Mouse (Mus musculus): Measurements from ENCODE around the gene Rnf114. TPM values are rescaled to one million over a fixed set of nuclear protein-coding genes. Genes with fewer than 3 reads are reported as not detected.

The Rnf114 gene
- polyA plus RNA-seq, 1 experiment from 2014 or later, result 79.0 TPM

GRCm38 (mm10) chr2:167490813-167491525 is 1.5 kb upstream of the Rnf114 start:
- 74% methylated on average over 4 of the region's 4 CpGs for WGBS
- no peak for ATAC-seq (replicated peaks; ENCODE audit: extremely low read depth, insufficient read depth, low FRiP score)
- H3K9ac ChIP-seq (ENCODE audit: low read length), result peak overlapping the region; percentile 98
- peaks cover 27% of the 10 kb centered on the region for H3K4me1 ChIP-seq (ENCODE audit: control insufficient read depth, insufficient read depth, low read length)
- H3K27ac ChIP-seq (ENCODE audit: low read length), result no peak overlapping the region
- no peaks in the 10 kb centered on the region for H3K9me3 ChIP-seq (replicated peaks; ENCODE audit: control insufficient read depth, low read length)
- peak overlapping the region; percentile 97 for H3K4me2 ChIP-seq (ENCODE audit: low read depth, low read length)
- H3K27me3 ChIP-seq (ENCODE audit: control insufficient read depth, insufficient read depth, low read length), result no peaks in the 10 kb centered on the region
- no peaks in the 10 kb centered on the region; the same call in 1 of the 2 replicates for H3K36me3 ChIP-seq (ENCODE audit: control insufficient read depth, insufficient read depth)
- H3K4me3 ChIP-seq (ENCODE audit: low read length), result peak overlapping the region; percentile 100

- peak within 1 kb of the TSS; percentile 98 for H3K9ac ChIP-seq (ENCODE audit: low read length)
- H3K4me1 ChIP-seq (ENCODE audit: control insufficient read depth, insufficient read depth, low read length), result peaks cover 24% of the 10 kb centered on the region
- peak within 1 kb of the TSS; percentile 100 for H3K4me3 ChIP-seq (ENCODE audit: low read length)
- WGBS, result 1% methylated on average over 63 of the region's 63 CpGs
- no peaks in the 10 kb centered on the region for H3K9me3 ChIP-seq (replicated peaks; ENCODE audit: control insufficient read depth, low read length)
- H3K27me3 ChIP-seq (ENCODE audit: control insufficient read depth, insufficient read depth, low read length), result no peaks in the 10 kb centered on the region
- H3K36me3 ChIP-seq (ENCODE audit: control insufficient read depth, insufficient read depth), result no peaks in the 10 kb centered on the region
- H3K4me2 ChIP-seq (ENCODE audit: low read depth, low read length), result peak within 1 kb of the TSS; percentile 97
- peak within 1 kb of the TSS; percentile 95 for H3K27ac ChIP-seq (ENCODE audit: low read length)
- ATAC-seq (replicated peaks; ENCODE audit: extremely low read depth, insufficient read depth, low FRiP score), result peak; percentile 89
Measured at GRCm38 (mm10) chr2:167492713-167493636, 530 bp downstream of the Rnf114 start, which contains the start of gene Spata2. TSS of gene Spata2 (minus strand) at chr2:167492887.

GRCm38 (mm10) chr2:167496437-167496836 is 4.0 kb downstream of the Rnf114 start:
- no peak overlapping the region for H3K4me2 ChIP-seq (ENCODE audit: low read depth, low read length)
- no peak for ATAC-seq (replicated peaks; ENCODE audit: extremely low read depth, insufficient read depth, low FRiP score)
- no peak overlapping the region for H3K4me3 ChIP-seq (ENCODE audit: low read length)
- 76% methylated on average over 7 of the region's 7 CpGs for whole genome bisulfite sequencing
- H3K9me3 ChIP-seq (replicated peaks; ENCODE audit: control insufficient read depth, low read length), result no peaks in the 10 kb centered on the region
- peaks cover 11% of the 10 kb centered on the region for H3K4me1 ChIP-seq (ENCODE audit: control insufficient read depth, insufficient read depth, low read length)
- H3K9ac ChIP-seq (ENCODE audit: low read length), result no peak overlapping the region
- no peaks in the 10 kb centered on the region for H3K27me3 ChIP-seq (ENCODE audit: control insufficient read depth, insufficient read depth, low read length)
- H3K36me3 ChIP-seq (ENCODE audit: control insufficient read depth, insufficient read depth), result no peaks in the 10 kb centered on the region
- no peak overlapping the region for H3K27ac ChIP-seq (ENCODE audit: low read length)

- Histone ChIP-seq H3K9ac (ENCODE audit: low read length) (no peak overlapping the region), H3K27ac (ENCODE audit: low read length) (no peak overlapping the region), H3K9me3 (replicated peaks; ENCODE audit: control insufficient read depth, low read length) (no peaks in the 10 kb centered on the region), H3K4me2 (ENCODE audit: low read depth, low read length) (no peak overlapping the region), H3K4me1 (ENCODE audit: control insufficient read depth, insufficient read depth, low read length) (peaks cover 6% of the 10 kb centered on the region; the same call in 1 of the 2 replicates), H3K27me3 (ENCODE audit: control insufficient read depth, insufficient read depth, low read length) (no peaks in the 10 kb centered on the region), H3K36me3 (ENCODE audit: control insufficient read depth, insufficient read depth) (no peaks in the 10 kb centered on the region), H3K4me3 (ENCODE audit: low read length) (no peak overlapping the region)
- ATAC-seq (replicated peaks; ENCODE audit: extremely low read depth, insufficient read depth, low FRiP score), result no peak
- WGBS, result 73% methylated on average over 5 of the region's 5 CpGs
Measured at GRCm38 (mm10) chr2:167497272-167497671, 4.8 kb downstream of the Rnf114 start.

- ATAC-seq (replicated peaks; ENCODE audit: extremely low read depth, insufficient read depth, low FRiP score), result no peak
- Histone ChIP-seq H3K36me3 (ENCODE audit: control insufficient read depth, insufficient read depth) (no peaks in the 10 kb centered on the region), H3K27me3 (ENCODE audit: control insufficient read depth, insufficient read depth, low read length) (no peaks in the 10 kb centered on the region), H3K9me3 (replicated peaks; ENCODE audit: control insufficient read depth, low read length) (no peaks in the 10 kb centered on the region), H3K4me3 (ENCODE audit: low read length) (peak overlapping the region; percentile 92), H3K27ac (ENCODE audit: low read length) (peak overlapping the region; percentile 38; the same call in 1 of the 2 replicates), H3K4me2 (ENCODE audit: low read depth, low read length) (peak overlapping the region; percentile 79), H3K9ac (ENCODE audit: low read length) (peak overlapping the region; percentile 97), H3K4me1 (ENCODE audit: control insufficient read depth, insufficient read depth, low read length) (peaks cover 32% of the 10 kb centered on the region)
- 42% methylated on average over 13 of the region's 13 CpGs for WGBS
Measured at GRCm38 (mm10) chr2:167502554-167503252, 10.3 kb downstream of the Rnf114 start.

GRCm38 (mm10) chr2:167503253-167503895 is 10.9 kb downstream of the Rnf114 start:
- H3K27me3 ChIP-seq (ENCODE audit: control insufficient read depth, insufficient read depth, low read length), result no peaks in the 10 kb centered on the region
- H3K27ac ChIP-seq (ENCODE audit: low read length), result peak overlapping the region; percentile 82
- H3K9ac ChIP-seq (ENCODE audit: low read length), result peak overlapping the region; percentile 97
- H3K4me1 ChIP-seq (ENCODE audit: control insufficient read depth, insufficient read depth, low read length), result peaks cover 34% of the 10 kb centered on the region
- peak; percentile 89 for ATAC-seq (replicated peaks; ENCODE audit: extremely low read depth, insufficient read depth, low FRiP score)
- no peaks in the 10 kb centered on the region for H3K36me3 ChIP-seq (ENCODE audit: control insufficient read depth, insufficient read depth)
- H3K9me3 ChIP-seq (replicated peaks; ENCODE audit: control insufficient read depth, low read length), result no peaks in the 10 kb centered on the region
- under 1% methylated on average over 84 of the region's 85 CpGs for WGBS
- H3K4me3 ChIP-seq (ENCODE audit: low read length), result peak overlapping the region; percentile 92
- H3K4me2 ChIP-seq (ENCODE audit: low read depth, low read length), result peak overlapping the region; percentile 79

GRCm38 (mm10) chr2:167503896-167504349 is 11.5 kb downstream of the Rnf114 start:
- peak overlapping the region; percentile 82 for H3K27ac ChIP-seq (ENCODE audit: low read length)
- peak overlapping the region; percentile 97 for H3K9ac ChIP-seq (ENCODE audit: low read length)
- H3K9me3 ChIP-seq (replicated peaks; ENCODE audit: control insufficient read depth, low read length), result no peaks in the 10 kb centered on the region
- peak overlapping the region; percentile 79 for H3K4me2 ChIP-seq (ENCODE audit: low read depth, low read length)
- peak overlapping the region; percentile 92 for H3K4me3 ChIP-seq (ENCODE audit: low read length)
- ATAC-seq (replicated peaks; ENCODE audit: extremely low read depth, insufficient read depth, low FRiP score), result peak; percentile 12; the same call in 1 of the 2 replicates
- WGBS, result under 1% methylated on average over 32 of the region's 32 CpGs
- H3K36me3 ChIP-seq (ENCODE audit: control insufficient read depth, insufficient read depth), result peaks cover 4% of the 10 kb centered on the region; the same call in 1 of the 2 replicates
- H3K4me1 ChIP-seq (ENCODE audit: control insufficient read depth, insufficient read depth, low read length), result peaks cover 34% of the 10 kb centered on the region
- no peaks in the 10 kb centered on the region for H3K27me3 ChIP-seq (ENCODE audit: control insufficient read depth, insufficient read depth, low read length)

GRCm38 (mm10) chr2:167505127-167505526 is 12.7 kb downstream of the Rnf114 start:
- peaks cover 37% of the 10 kb centered on the region for H3K4me1 ChIP-seq (ENCODE audit: control insufficient read depth, insufficient read depth, low read length)
- no peaks in the 10 kb centered on the region for H3K9me3 ChIP-seq (replicated peaks; ENCODE audit: control insufficient read depth, low read length)
- ATAC-seq (replicated peaks; ENCODE audit: extremely low read depth, insufficient read depth, low FRiP score), result no peak
- H3K4me3 ChIP-seq (ENCODE audit: low read length), result no peak overlapping the region; the same call in 1 of the 2 replicates
- H3K27me3 ChIP-seq (ENCODE audit: control insufficient read depth, insufficient read depth, low read length), result no peaks in the 10 kb centered on the region
- WGBS, result 76% methylated on average over 3 of the region's 3 CpGs
- H3K4me2 ChIP-seq (ENCODE audit: low read depth, low read length), result peak overlapping the region; percentile 79
- no peak overlapping the region for H3K27ac ChIP-seq (ENCODE audit: low read length)
- peaks cover 11% of the 10 kb centered on the region for H3K36me3 ChIP-seq (ENCODE audit: control insufficient read depth, insufficient read depth)
- H3K9ac ChIP-seq (ENCODE audit: low read length), result 0 out of 2 replicates have a peak overlapping the region, but pooled peaks have one; percentile 44

All from heart, embryonic 16.5 days (tissue).